Mouse (Mus musculus) heart, postnatal 0 days (tissue): Measurements from ENCODE around the gene Gm4763. TPM values are rescaled to one million over a fixed set of nuclear protein-coding genes. Genes with fewer than 3 reads are reported as not detected.

Experiments used
- ATAC-seq: fragments of 200-750 bp; cut with Nextera tagmentation; 2 replicates; pipeline ENCODE4 v1.8.0; 2017; ENCODE audit warnings: low read depth, moderate number of reproducible peaks, moderate library complexity; ENCODE audit not compliant: insufficient read depth
- DNase-seq: peaks from one replicate; pipeline ENCODE4 v3.0.0-alpha.2; 2016; ENCODE audit warnings: low spot score
- H3K27ac ChIP-seq: fragments of 300-500 bp; sonication (generic); 2 replicates; pipeline ENCODE4 v1.5.1; 2014; ENCODE audit warnings: low read depth, mild to moderate bottlenecking
- H3K27me3 ChIP-seq: fragments of 300-500 bp; sonication (generic); 2 replicates; pipeline ENCODE4 v1.6.1; 2014; ENCODE audit warnings: low read length, mixed read lengths; ENCODE audit not compliant: control insufficient read depth, insufficient read depth
- H3K36me3 ChIP-seq: fragments of 300-500 bp; sonication (generic); replicated peaks from 2 replicates; pipeline ENCODE4 v1.6.1; 2014; ENCODE audit warnings: low read length, mixed read lengths; ENCODE audit not compliant: control insufficient read depth, insufficient read depth
- H3K4me1 ChIP-seq: fragments of 300-500 bp; sonication (generic); 2 replicates; pipeline ENCODE4 v1.6.1; 2014; ENCODE audit warnings: antibody characterized with exemption; ENCODE audit not compliant: control insufficient read depth, insufficient read depth
- H3K4me2 ChIP-seq: fragments of 300-500 bp; sonication (generic); 2 replicates; pipeline ENCODE4 v1.6.1; 2014; ENCODE audit warnings: low read depth, mild to moderate bottlenecking, low read length, moderate library complexity
- H3K4me3 ChIP-seq: fragments of 300-500 bp; sonication (generic); 2 replicates; pipeline ENCODE4 v1.5.1; 2014; ENCODE audit warnings: low read depth, low read length
- H3K9ac ChIP-seq: fragments of 300-500 bp; sonication (generic); replicated peaks from 2 replicates; pipeline ENCODE4 v1.6.1; 2014; ENCODE audit warnings: low read depth, low read length, mixed read lengths
- H3K9me3 ChIP-seq: fragments of 300-500 bp; sonication (generic); replicated peaks from 2 replicates; pipeline ENCODE4 v1.6.1; 2016; ENCODE audit warnings: low read length; ENCODE audit not compliant: control insufficient read depth
- CTCF ChIP-seq: IDR thresholded peaks from 2 replicates; pipeline ENCODE4 v1.5.1; 2016; ENCODE audit warnings: antibody characterized with exemption, control low read depth, low read depth
- EP300 ChIP-seq: IDR thresholded peaks from 2 replicates; pipeline ENCODE4 v1.6.1; 2016; ENCODE audit warnings: antibody characterized with exemption, low read depth
- WGBS: fragments of 180-500 bp; shearing (Covaris S2); extraction: QIAGEN DNeasy Blood & Tissue Kit; methylation state at CpG from one replicate; pipeline ENCODE4 v1.1.7; 2014; 5-methylcytosine and 5-hydroxymethylcytosine counted together
- polyA plus RNA-seq: library from polyadenylated mRNA; unstranded; fragments of >200 nt; fragmentation: Nextera tagmentation; extraction: Ambion mirVana; gene quantifications from 2 replicates; pipeline ENCODE4 v1.2.1, GENCODE M21; 2015
- total RNA-seq: library from RNA; depleted of rRNA; stranded (reverse); fragments of >200 nt; gene quantifications from 2 replicates; pipeline ENCODE4 v1.2.3, GENCODE M21; 2014; ENCODE audit warnings: low replicate concordance

The Gm4763 gene
- total and polyA plus RNA-seq, 2 experiments from 2014 or later: not detected

- Histone ChIP-seq H3K27me3 (no peaks in the 10 kb centered on the region), H3K27ac (no peak within 1 kb of the TSS), H3K36me3 (no peaks in the 10 kb centered on the region), H3K9ac (no peak within 1 kb of the TSS), H3K4me1 (no peaks in the 10 kb centered on the region), H3K9me3 (no peaks in the 10 kb centered on the region), H3K4me3 (no peak within 1 kb of the TSS), H3K4me2 (no peak within 1 kb of the TSS)
- ATAC-seq (no peak), DNase-seq (no peak)
- TF ChIP-seq EP300: no peak
- no peak for TF ChIP-seq CTCF
- WGBS: 63% methylated on average over 6 of the region's 6 CpGs
Observed at GRCm38 (mm10) chr7:24760211-24760610, 33.5 kb upstream of the Gm4763 start, which contains the start of gene Cd177. Gene Cd177 (minus strand): TSS chr7:24760311.

GRCm38 (mm10) chr7:24758520-24758919 is 31.8 kb upstream of the Gm4763 start:
- H3K4me3 ChIP-seq: no peak overlapping the region
- no peaks in the 10 kb centered on the region for H3K4me1 ChIP-seq
- no peak overlapping the region for H3K4me2 ChIP-seq
- H3K9me3 ChIP-seq: no peaks in the 10 kb centered on the region
- no peaks in the 10 kb centered on the region for H3K36me3 ChIP-seq
- DNase-seq (no peak), ATAC-seq (no peak)
- H3K9ac ChIP-seq: no peak overlapping the region
- WGBS: 60% methylated on average over 1 of the region's 1 CpGs
- H3K27me3 ChIP-seq: no peaks in the 10 kb centered on the region
- H3K27ac ChIP-seq: no peak overlapping the region
- TF ChIP-seq EP300 (no peak), CTCF (no peak)

- Histone ChIP-seq H3K9me3 (no peaks in the 10 kb centered on the region), H3K4me1 (no peaks in the 10 kb centered on the region), H3K27ac (no peak overlapping the region), H3K27me3 (no peaks in the 10 kb centered on the region), H3K4me2 (no peak overlapping the region), H3K4me3 (no peak overlapping the region), H3K36me3 (no peaks in the 10 kb centered on the region), H3K9ac (no peak overlapping the region)
- DNase-seq: no peak
- no peak for ATAC-seq
- 59% methylated on average over 5 of the region's 5 CpGs for WGBS
- TF ChIP-seq EP300: no peak
- TF ChIP-seq CTCF: no peak
Observed at GRCm38 (mm10) chr7:24753476-24753875, 26.8 kb upstream of the Gm4763 start.

DNA sequence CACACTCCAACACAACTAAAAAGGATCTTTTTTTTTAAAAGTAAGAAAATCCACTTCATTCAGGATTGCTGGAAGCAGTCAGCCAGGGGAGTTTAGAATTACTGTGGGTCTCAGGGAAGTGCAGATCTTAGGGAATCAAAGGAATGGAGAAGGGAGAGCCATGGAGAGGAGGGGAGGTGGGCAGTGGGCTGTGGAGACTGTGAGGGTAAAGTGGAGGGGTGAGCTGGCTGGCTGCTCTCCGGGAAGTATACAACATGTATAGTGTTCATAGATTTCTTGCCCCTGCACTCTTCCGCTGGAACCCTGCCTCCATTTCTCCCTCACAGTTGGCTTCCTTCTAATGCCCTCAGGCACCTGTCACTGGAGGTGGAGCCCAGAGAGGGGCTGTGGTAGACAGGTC is 24.9 kb upstream of the Gm4763 start:
- H3K9me3 ChIP-seq: no peaks in the 10 kb centered on the region
- 83% methylated on average over 2 of the region's 2 CpGs for WGBS
- H3K9ac ChIP-seq: no peak overlapping the region
- H3K27ac ChIP-seq: no peak overlapping the region
- no peak overlapping the region for H3K4me2 ChIP-seq
- no peak for TF ChIP-seq CTCF
- no peak for TF ChIP-seq EP300
- H3K4me1 ChIP-seq: no peaks in the 10 kb centered on the region
- H3K36me3 ChIP-seq: no peaks in the 10 kb centered on the region
- ATAC-seq (no peak), DNase-seq (no peak)
- no peak overlapping the region for H3K4me3 ChIP-seq
- no peaks in the 10 kb centered on the region for H3K27me3 ChIP-seq

- DNase-seq: no peak
- ATAC-seq: no peak
- no peaks in the 10 kb centered on the region for H3K9me3 ChIP-seq
- no peak overlapping the region for H3K27ac ChIP-seq
- 19% methylated on average over 4 of the region's 4 CpGs for WGBS
- H3K36me3 ChIP-seq: no peaks in the 10 kb centered on the region
- H3K4me1 ChIP-seq: no peaks in the 10 kb centered on the region
- H3K4me3 ChIP-seq: no peak overlapping the region
- no peaks in the 10 kb centered on the region for H3K27me3 ChIP-seq
- no peak overlapping the region for H3K9ac ChIP-seq
- H3K4me2 ChIP-seq: no peak overlapping the region
- TF ChIP-seq CTCF: no peak
- TF ChIP-seq EP300: no peak
Observed at GRCm38 (mm10) chr7:24750695-24751094, 24.0 kb upstream of the Gm4763 start.

- H3K4me2 ChIP-seq: no peak overlapping the region
Observed at GRCm38 (mm10) chr7:24735970-24736670, 9.4 kb upstream of the Gm4763 start.

More at GRCm38 (mm10) chr7:24735970-24736670, 9.4 kb upstream of the Gm4763 start:
- TF ChIP-seq EP300: no peak
- TF ChIP-seq CTCF: no peak
- WGBS: 21% methylated on average over 17 of the region's 17 CpGs
- no peak overlapping the region for H3K9ac ChIP-seq
- H3K36me3 ChIP-seq: no peaks in the 10 kb centered on the region
- ATAC-seq (no peak), DNase-seq (no peak)
- H3K4me3 ChIP-seq: no peak overlapping the region
- no peaks in the 10 kb centered on the region for H3K4me1 ChIP-seq
- H3K9me3 ChIP-seq: no peaks in the 10 kb centered on the region; the same call in 1 of the 2 replicates
- no peak overlapping the region for H3K27ac ChIP-seq
- H3K27me3 ChIP-seq: no peaks in the 10 kb centered on the region
